Mouse (Mus musculus) testis, adult 2 months (tissue): ENCODE measurements around the gene Phf1.

ENCODE experiments used
- CTCF ChIP-seq: fragments of 200-500 bp; IDR thresholded peaks from 2 replicates; pipeline ENCODE4 v1.5.1; 2012; ENCODE audit warnings: low read depth, mild to moderate bottlenecking, inconsistent platforms, low read length, moderate library complexity; ENCODE audit not compliant: control insufficient read depth, insufficient read depth, insufficient replicate concordance
- POLR2A ChIP-seq: fragments of 200-500 bp; IDR thresholded peaks from 2 replicates; pipeline ENCODE4 v1.6.1; 2012; ENCODE audit warnings: low read depth, mild to moderate bottlenecking, inconsistent platforms, low read length, moderate library complexity; ENCODE audit not compliant: control insufficient read depth

GRCm38 (mm10) chr17:26947231-26948100 is 14.6 kb downstream of the Phf1 start:
- TF ChIP-seq CTCF (no peak), POLR2A (no peak)
